Mouse (Mus musculus): ENCODE results near the gene Hpn. TPM values are rescaled to one million over a fixed set of nuclear protein-coding genes. Genes with fewer than 3 reads are reported as not detected.
A peak's percentile ranks its signal among the peaks of the same experiment; 100 is the strongest.

The Hpn gene
- polyA plus RNA-seq, 1 experiment from 2014 or later, result 0.25 TPM

GRCm38 (mm10) chr7:31073546-31073945 is 41.5 kb downstream of the Hpn start:
- no peaks in the 10 kb centered on the region for H3K36me3 ChIP-seq
- H3K9me3 ChIP-seq, result no peaks in the 10 kb centered on the region
- no peak for ATAC-seq (ENCODE audit: low read depth)
- no peak overlapping the region for H3K9ac ChIP-seq
- H3K27me3 ChIP-seq, result no peaks in the 10 kb centered on the region
- peaks cover 10% of the 10 kb centered on the region; the same call in 1 of the 2 replicates for H3K4me1 ChIP-seq (replicated peaks)
- H3K27ac ChIP-seq (replicated peaks), result no peak overlapping the region
- H3K4me2 ChIP-seq, result no peak overlapping the region
- H3K4me3 ChIP-seq, result no peak overlapping the region

- WGBS, result 38% methylated on average over 9 of the region's 9 CpGs
- no peak overlapping the region for H3K27ac ChIP-seq (replicated peaks)
- H3K36me3 ChIP-seq, result no peaks in the 10 kb centered on the region
- peaks cover 7% of the 10 kb centered on the region; the same call in 1 of the 2 replicates for H3K4me1 ChIP-seq (replicated peaks)
- H3K4me2 ChIP-seq, result no peak overlapping the region
- H3K27me3 ChIP-seq, result no peaks in the 10 kb centered on the region
- H3K9ac ChIP-seq, result no peak overlapping the region
- H3K4me3 ChIP-seq, result no peak overlapping the region
- H3K9me3 ChIP-seq, result no peaks in the 10 kb centered on the region
- no peak for ATAC-seq (ENCODE audit: low read depth)
Measured at GRCm38 (mm10) chr7:31072326-31072725, 42.8 kb downstream of the Hpn start.

- no peak for ATAC-seq (ENCODE audit: low read depth)
- H3K9ac ChIP-seq, result no peak overlapping the region
- H3K4me3 ChIP-seq, result no peak overlapping the region
- no peak overlapping the region for H3K4me2 ChIP-seq
- no peak overlapping the region for H3K27ac ChIP-seq (replicated peaks)
- H3K36me3 ChIP-seq, result no peaks in the 10 kb centered on the region
- WGBS, result 83% methylated on average over 6 of the region's 6 CpGs
- H3K9me3 ChIP-seq, result no peaks in the 10 kb centered on the region
- no peaks in the 10 kb centered on the region for H3K27me3 ChIP-seq
- H3K4me1 ChIP-seq (replicated peaks), result peaks cover 4% of the 10 kb centered on the region; the same call in 1 of the 2 replicates
Measured at GRCm38 (mm10) chr7:31070324-31070723, 44.8 kb downstream of the Hpn start.

- H3K36me3 ChIP-seq, result no peaks in the 10 kb centered on the region
Measured at GRCm38 (mm10) chr7:31069491-31069890, 45.6 kb downstream of the Hpn start.

GRCm38 (mm10) chr7:31067836-31068235 is 47.3 kb downstream of the Hpn start:
- WGBS, result 45% methylated on average over 5 of the region's 5 CpGs
- Histone ChIP-seq H3K27me3 (no peaks in the 10 kb centered on the region), H3K9ac (no peak overlapping the region), H3K4me3 (no peak overlapping the region), H3K4me2 (no peak overlapping the region), H3K4me1 (replicated peaks) (no peaks in the 10 kb centered on the region; the same call in 1 of the 2 replicates), H3K27ac (replicated peaks) (no peak overlapping the region), H3K36me3 (no peaks in the 10 kb centered on the region), H3K9me3 (no peaks in the 10 kb centered on the region)
- peak; percentile 32; the same call in 1 of the 2 replicates for ATAC-seq (ENCODE audit: low read depth)

More at GRCm38 (mm10) chr7:31069491-31069890, 45.6 kb downstream of the Hpn start:
- 87% methylated on average over 14 of the region's 14 CpGs for WGBS
- no peak for ATAC-seq (ENCODE audit: low read depth)
- Histone ChIP-seq H3K27me3 (no peaks in the 10 kb centered on the region), H3K4me1 (replicated peaks) (peaks cover 4% of the 10 kb centered on the region; the same call in 1 of the 2 replicates), H3K9ac (no peak overlapping the region), H3K4me3 (no peak overlapping the region), H3K4me2 (no peak overlapping the region), H3K27ac (replicated peaks) (no peak overlapping the region), H3K9me3 (no peaks in the 10 kb centered on the region)

GRCm38 (mm10) chr7:31063074-31063560 is 52.0 kb downstream of the Hpn start:
- no peak overlapping the region for H3K9ac ChIP-seq
- WGBS, result 88% methylated on average over 12 of the region's 12 CpGs

GRCm38 (mm10) chr7:31060621-31061010 is 54.5 kb downstream of the Hpn start:
- Histone ChIP-seq H3K4me1 (replicated peaks) (no peaks in the 10 kb centered on the region; the same call in 1 of the 2 replicates), H3K4me3 (no peak overlapping the region), H3K9me3 (no peaks in the 10 kb centered on the region), H3K27me3 (no peaks in the 10 kb centered on the region), H3K9ac (no peak overlapping the region), H3K4me2 (peak overlapping the region; percentile 33), H3K36me3 (no peaks in the 10 kb centered on the region), H3K27ac (replicated peaks) (no peak overlapping the region)
- no peak for ATAC-seq (ENCODE audit: low read depth)
- 85% methylated on average over 7 of the region's 7 CpGs for WGBS

More at GRCm38 (mm10) chr7:31063074-31063560, 52.0 kb downstream of the Hpn start:
- no peak overlapping the region for H3K4me2 ChIP-seq
- no peak overlapping the region for H3K4me3 ChIP-seq
- no peaks in the 10 kb centered on the region for H3K36me3 ChIP-seq
- no peaks in the 10 kb centered on the region for H3K9me3 ChIP-seq
- H3K27ac ChIP-seq (replicated peaks), result no peak overlapping the region
- no peaks in the 10 kb centered on the region for H3K27me3 ChIP-seq
- no peak for ATAC-seq (ENCODE audit: low read depth)
- no peaks in the 10 kb centered on the region; the same call in 1 of the 2 replicates for H3K4me1 ChIP-seq (replicated peaks)

- 67% methylated on average over 11 of the region's 11 CpGs for WGBS
- peak overlapping the region; percentile 33 for H3K4me2 ChIP-seq
- peak overlapping the region; percentile 49 for H3K9ac ChIP-seq
- H3K4me3 ChIP-seq, result no peak overlapping the region
- peaks cover 5% of the 10 kb centered on the region for H3K4me1 ChIP-seq (replicated peaks)
- H3K27ac ChIP-seq (replicated peaks), result peak overlapping the region; percentile 56; the same call in 1 of the 2 replicates
- peaks cover 2% of the 10 kb centered on the region; the same call in 1 of the 2 replicates for H3K27me3 ChIP-seq
- no peaks in the 10 kb centered on the region for H3K36me3 ChIP-seq
- H3K9me3 ChIP-seq, result no peaks in the 10 kb centered on the region
- no peak for ATAC-seq (ENCODE audit: low read depth)
Measured at GRCm38 (mm10) chr7:31059919-31060620, 55.0 kb downstream of the Hpn start.

- peak within 1 kb of the TSS; percentile 56; the same call in 1 of the 2 replicates for H3K27ac ChIP-seq (replicated peaks)
- 4% methylated on average over 2 of the region's 2 CpGs for WGBS
- H3K9ac ChIP-seq, result peak within 1 kb of the TSS; percentile 49
- H3K9me3 ChIP-seq, result no peaks in the 10 kb centered on the region
- peaks cover 14% of the 10 kb centered on the region for H3K4me1 ChIP-seq (replicated peaks)
- peaks cover 12% of the 10 kb centered on the region for H3K27me3 ChIP-seq
- H3K36me3 ChIP-seq, result no peaks in the 10 kb centered on the region
- no peak within 1 kb of the TSS for H3K4me3 ChIP-seq
- H3K4me2 ChIP-seq, result peak within 1 kb of the TSS; percentile 33
- peak; percentile 59 for ATAC-seq (ENCODE audit: low read depth)
Measured at GRCm38 (mm10) chr7:31059108-31059507, 56.0 kb downstream of the Hpn start, which contains the start of gene Lgi4. Gene Lgi4, plus strand, starts transcription at chr7:31059342.

GRCm38 (mm10) chr7:31058211-31058610 is 56.9 kb downstream of the Hpn start:
- Histone ChIP-seq H3K4me1 (replicated peaks) (peaks cover 18% of the 10 kb centered on the region), H3K9ac (no peak overlapping the region), H3K4me3 (no peak overlapping the region), H3K27ac (replicated peaks) (no peak overlapping the region), H3K4me2 (no peak overlapping the region), H3K9me3 (no peaks in the 10 kb centered on the region), H3K27me3 (peaks cover 21% of the 10 kb centered on the region), H3K36me3 (no peaks in the 10 kb centered on the region)
- WGBS, result 87% methylated on average over 6 of the region's 6 CpGs
- ATAC-seq (ENCODE audit: low read depth), result no peak

- ATAC-seq (ENCODE audit: low read depth), result no peak
- no peak overlapping the region for H3K27ac ChIP-seq (replicated peaks)
- H3K4me1 ChIP-seq (replicated peaks), result peaks cover 21% of the 10 kb centered on the region
- no peak overlapping the region for H3K9ac ChIP-seq
- peaks cover 25% of the 10 kb centered on the region for H3K27me3 ChIP-seq
- WGBS, result 70% methylated on average over 5 of the region's 5 CpGs
- no peak overlapping the region for H3K4me3 ChIP-seq
- H3K9me3 ChIP-seq, result no peaks in the 10 kb centered on the region
- no peak overlapping the region for H3K4me2 ChIP-seq
- no peaks in the 10 kb centered on the region for H3K36me3 ChIP-seq
Measured at GRCm38 (mm10) chr7:31057730-31058129, 57.4 kb downstream of the Hpn start.

- ATAC-seq (ENCODE audit: low read depth), result no peak
- 78% methylated on average over 2 of the region's 2 CpGs for WGBS
- Histone ChIP-seq H3K9me3 (no peaks in the 10 kb centered on the region), H3K27ac (replicated peaks) (no peak within 1 kb of the TSS), H3K36me3 (no peaks in the 10 kb centered on the region), H3K4me2 (no peak within 1 kb of the TSS), H3K9ac (no peak within 1 kb of the TSS), H3K27me3 (peaks cover 32% of the 10 kb centered on the region), H3K4me3 (no peak within 1 kb of the TSS), H3K4me1 (replicated peaks) (peaks cover 28% of the 10 kb centered on the region)
Measured at GRCm38 (mm10) chr7:31057071-31057470, 58.0 kb downstream of the Hpn start, which contains the start of gene Fxyd1. Gene Fxyd1, minus strand, starts transcription at chr7:31057199.
